Comparison of ENCODE assay signal across 8 mouse cellular contexts in genomic region chr16:97697769-97698168, GRCm38 (mm10).
DNase-seq lines count a peak whose midpoint lies in the region; ATAC-seq and TF ChIP-seq lines count a peak whose summit lies in the region.

No protein-coding gene starts in this region.

- no peak overlapping the region for H3K4me3 ChIP-seq in embryonic facial prominence, embryonic 11.5 days (ENCODE audit: low read depth, low read length)
- H3K4me3 ChIP-seq in embryonic facial prominence, embryonic 10.5 days, result no peak overlapping the region
- no peak overlapping the region for H3K4me3 ChIP-seq in CH12.LX (replicated peaks in 1 of 3; ENCODE audit: low read depth in 2 of 3, low read length in 2 of 3, poor library complexity in 1 of 3)
- H3K4me3 ChIP-seq in embryonic facial prominence, embryonic 12.5 days, result no peak overlapping the region
- no peak overlapping the region for H3K4me3 ChIP-seq in lung, embryonic 14.5 days (ENCODE audit: low read depth, low read length)

- H3K9me3 ChIP-seq in embryonic facial prominence, embryonic 11.5 days (replicated peaks; ENCODE audit: control insufficient read depth, low read length), result no peaks in the 10 kb centered on the region
- no peaks in the 10 kb centered on the region for H3K9me3 ChIP-seq in embryonic facial prominence, embryonic 10.5 days
- no peaks in the 10 kb centered on the region for H3K9me3 ChIP-seq in CH12.LX (replicated peaks; ENCODE audit: low read length)
- H3K9me3 ChIP-seq in embryonic facial prominence, embryonic 12.5 days, result no peaks in the 10 kb centered on the region
- H3K9me3 ChIP-seq in lung, embryonic 14.5 days (ENCODE audit: low read depth, low read length), result no peaks in the 10 kb centered on the region

- no peaks in the 10 kb centered on the region for H3K27me3 ChIP-seq in embryonic facial prominence, embryonic 11.5 days (ENCODE audit: control insufficient read depth, insufficient read depth, low read length)
- H3K27me3 ChIP-seq in embryonic facial prominence, embryonic 10.5 days (replicated peaks; ENCODE audit: low read depth, poor library complexity, severe bottlenecking), result no peaks in the 10 kb centered on the region
- H3K27me3 ChIP-seq in CH12.LX (replicated peaks), result no peaks in the 10 kb centered on the region
- no peaks in the 10 kb centered on the region for H3K27me3 ChIP-seq in embryonic facial prominence, embryonic 12.5 days
- H3K27me3 ChIP-seq in lung, embryonic 14.5 days (ENCODE audit: insufficient read depth, low read length), result no peaks in the 10 kb centered on the region

- H3K9ac ChIP-seq in embryonic facial prominence, embryonic 11.5 days (replicated peaks; ENCODE audit: low read length), result no peak overlapping the region
- H3K9ac ChIP-seq in CH12.LX (ENCODE audit: insufficient read depth, low read depth), result no peak overlapping the region
- H3K9ac ChIP-seq in embryonic facial prominence, embryonic 12.5 days, result no peak overlapping the region
- H3K9ac ChIP-seq in lung, embryonic 14.5 days, result no peak overlapping the region

- DNase-seq in embryonic facial prominence, embryonic 11.5 days (ENCODE audit: low spot score), result peak; percentile 3
- DNase-seq in embryonic facial prominence, embryonic 10.5 days (ENCODE audit: low spot score), result no peak
- peak; percentile 45 for DNase-seq in CH12.LX (ENCODE audit: extremely low read depth)
- peak; percentile 51 for DNase-seq in lung, embryonic 14.5 days
- no peak for DNase-seq in B cell, adult 2 months
- no peak for DNase-seq in right cerebral cortex, postnatal 25 days

- H3K4me2 ChIP-seq in embryonic facial prominence, embryonic 11.5 days (ENCODE audit: low read depth, low read length), result no peak overlapping the region
- H3K4me2 ChIP-seq in CH12.LX (ENCODE audit: insufficient read depth, low read depth, poor library complexity, severe bottlenecking), result no peak overlapping the region
- H3K4me2 ChIP-seq in embryonic facial prominence, embryonic 12.5 days (replicated peaks), result no peak overlapping the region
- H3K4me2 ChIP-seq in lung, embryonic 14.5 days, result no peak overlapping the region

- in situ Hi-C loops in CH12.LX (cut with MboI; ENCODE audit: low pct_ligation_motif_present, low pct_unique_long_range_greater_than_20kb, low sequenced_read_pairs), result no loop called here

- dilution Hi-C loops in CH12.LX (cut with MboI; ENCODE audit: extremely low pct_ligation_motif_present, extremely low pct_unique_long_range_greater_than_20kb, low sequenced_read_pairs), result no loop called here

- TF ChIP-seq EP300 in CH12.LX (IDR thresholded peaks at IDR 0.05; ENCODE audit: low read length), result no peak

- no peak for TF ChIP-seq POLR2A in CH12.LX (IDR thresholded peaks at IDR 0.05; ENCODE audit: low read depth, low read length)

- no peak for ATAC-seq in embryonic facial prominence, embryonic 11.5 days (replicated peaks; ENCODE audit: insufficient number of reproducible peaks, low FRiP score, low TSS enrichment, low read depth)
- ATAC-seq in embryonic facial prominence, embryonic 12.5 days (ENCODE audit: insufficient number of reproducible peaks, insufficient read depth, low FRiP score, low TSS enrichment), result 0 out of 2 replicates have a peak, but pooled peaks have one; percentile 28
- ATAC-seq in lung, embryonic 14.5 days (ENCODE audit: insufficient read depth), result peak; percentile 11; the same call in 1 of the 2 replicates
- no peak for ATAC-seq in activated CD4-positive, CD25-positive, alpha-beta regulatory T cell, adult 4 months

- no peaks in the 10 kb centered on the region for H3K36me3 ChIP-seq in embryonic facial prominence, embryonic 11.5 days (replicated peaks; ENCODE audit: control insufficient read depth, insufficient read depth, low read depth, low read length)
- no peaks in the 10 kb centered on the region for H3K36me3 ChIP-seq in embryonic facial prominence, embryonic 10.5 days (replicated peaks)
- H3K36me3 ChIP-seq in CH12.LX (replicated peaks in 1 of 2; ENCODE audit: control insufficient read depth in 1 of 2, insufficient read depth in 1 of 2, low read length in 1 of 2), result no peaks in the 10 kb centered on the region
- no peaks in the 10 kb centered on the region for H3K36me3 ChIP-seq in embryonic facial prominence, embryonic 12.5 days
- H3K36me3 ChIP-seq in lung, embryonic 14.5 days (ENCODE audit: insufficient read depth), result no peaks in the 10 kb centered on the region

- WGBS in embryonic facial prominence, embryonic 11.5 days, result 23% methylated on average over 1 of the region's 1 CpGs
- 24% methylated on average over 1 of the region's 1 CpGs for WGBS in embryonic facial prominence, embryonic 10.5 days
- 43% methylated on average over 1 of the region's 1 CpGs for WGBS in embryonic facial prominence, embryonic 12.5 days
- WGBS in lung, embryonic 14.5 days, result 23% methylated on average over 1 of the region's 1 CpGs

- H3K27ac ChIP-seq in embryonic facial prominence, embryonic 11.5 days (replicated peaks; ENCODE audit: low read depth, low read length), result no peak overlapping the region
- no peak overlapping the region for H3K27ac ChIP-seq in embryonic facial prominence, embryonic 10.5 days (replicated peaks)
- no peak overlapping the region for H3K27ac ChIP-seq in CH12.LX (ENCODE audit: insufficient read depth, low read depth)
- H3K27ac ChIP-seq in embryonic facial prominence, embryonic 12.5 days, result no peak overlapping the region
- no peak overlapping the region for H3K27ac ChIP-seq in lung, embryonic 14.5 days (ENCODE audit: low read depth)

- peak; percentile 55 to 78 for TF ChIP-seq CTCF in CH12.LX (conservative IDR thresholded peaks at IDR 0.05 in 1 of 2, IDR thresholded peaks at IDR 0.05 in 1 of 2; ENCODE audit: low read depth in 2 of 2, low read length in 2 of 2)
- TF ChIP-seq CTCF in lung, embryonic 14.5 days (IDR thresholded peaks at IDR 0.05; ENCODE audit: low read depth), result peak; percentile 45

- no peaks in the 10 kb centered on the region for H3K4me1 ChIP-seq in embryonic facial prominence, embryonic 11.5 days (ENCODE audit: control insufficient read depth, insufficient read depth, low read length)
- no peaks in the 10 kb centered on the region for H3K4me1 ChIP-seq in embryonic facial prominence, embryonic 10.5 days
- H3K4me1 ChIP-seq in CH12.LX (ENCODE audit: control insufficient read depth in 1 of 2, insufficient read depth in 2 of 2), result no peaks in the 10 kb centered on the region
- H3K4me1 ChIP-seq in embryonic facial prominence, embryonic 12.5 days, result no peaks in the 10 kb centered on the region
- no peaks in the 10 kb centered on the region for H3K4me1 ChIP-seq in lung, embryonic 14.5 days (ENCODE audit: insufficient read depth)

- H3K79me2 ChIP-seq in CH12.LX (replicated peaks; ENCODE audit: control insufficient read depth, extremely low read depth, insufficient read depth, poor library complexity, severe bottlenecking), result no peaks in the 10 kb centered on the region

- peak; percentile 61 for TF ChIP-seq RAD21 in CH12.LX (IDR thresholded peaks at IDR 0.05; ENCODE audit: low read depth, low read length)

TF ChIP-seq in CH12.LX, 34 proteins besides CTCF, POLR2A, EP300 and RAD21:
- TF ChIP-seq MAZ (IDR thresholded peaks at IDR 0.05; ENCODE audit: low read depth, low read length), result no peak
- peak; percentile 49 for TF ChIP-seq SMC3 (IDR thresholded peaks at IDR 0.05; ENCODE audit: low read depth, low read length)
- TF ChIP-seq NRF1 (IDR thresholded peaks at IDR 0.05; ENCODE audit: low read depth, low read length), result no peak
- no peak for TF ChIP-seq POLR2AphosphoS2 (IDR thresholded peaks at IDR 0.05; ENCODE audit: low read depth, low read length)
- no peak for TF ChIP-seq UBTF (IDR thresholded peaks at IDR 0.05; ENCODE audit: low read depth, low read length)

Comparison
In these comparisons a context has a peak if more than half of its experiments do, and no peak if none do; other contexts are left out.
1. ATAC-seq: peak in embryonic facial prominence, embryonic 12.5 days (single experiment) and lung, embryonic 14.5 days (single experiment); none in embryonic facial prominence, embryonic 11.5 days (single experiment) and activated CD4-positive, CD25-positive, alpha-beta regulatory T cell, adult 4 months (single experiment).
2. DNase-seq: peak in embryonic facial prominence, embryonic 11.5 days (single experiment), CH12.LX (single experiment) and lung, embryonic 14.5 days (single experiment); none in embryonic facial prominence, embryonic 10.5 days (single experiment), B cell, adult 2 months (0 of 2) and right cerebral cortex, postnatal 25 days (single experiment).